Mouse (Mus musculus): ENCODE results near the gene Pgd. TPM values are rescaled to one million over a fixed set of nuclear protein-coding genes. Genes with fewer than 3 reads are reported as not detected.
A peak's percentile ranks its signal among the peaks of the same experiment; 100 is the strongest.
"Not testable (repeated sequence)": the region's sequence is repeated elsewhere in the genome, so short reads cannot be mapped to it uniquely, and the experiment has no call there.

The Pgd gene
- polyA plus RNA-seq, 1 experiment from 2014 or later = 76.5 TPM

GRCm38 (mm10) chr4:149173661-149174060, 7.1 kb upstream of the Pgd start:
- no peaks in the 10 kb centered on the region; the same call in 1 of the 2 replicates for H3K4me1 ChIP-seq (replicated peaks; ENCODE audit: control insufficient read depth, insufficient read depth, low read length)
- H3K4me2 ChIP-seq (ENCODE audit: low read length) = no peak overlapping the region
- no peak overlapping the region for H3K9ac ChIP-seq (ENCODE audit: low read length)
- no peak for ATAC-seq (replicated peaks; ENCODE audit: low FRiP score, low TSS enrichment, low read depth)
- no peak for DNase-seq (ENCODE audit: low spot score)
- no peaks in the 10 kb centered on the region for H3K9me3 ChIP-seq (ENCODE audit: control insufficient read depth, low read length)
- WGBS = 90% methylated on average over 6 of the region's 6 CpGs
- no peak overlapping the region for H3K4me3 ChIP-seq (ENCODE audit: low read depth, low read length)
- H3K27ac ChIP-seq (ENCODE audit: low read depth) = no peak overlapping the region
- peaks cover under 1% of the 10 kb centered on the region; the same call in 1 of the 2 replicates for H3K36me3 ChIP-seq (ENCODE audit: control insufficient read depth, insufficient read depth, low read length)
- no peaks in the 10 kb centered on the region for H3K27me3 ChIP-seq (replicated peaks; ENCODE audit: control insufficient read depth, insufficient read depth, low read length)

- no peak for DNase-seq (ENCODE audit: low spot score)
- Histone ChIP-seq H3K4me1 (replicated peaks; ENCODE audit: control insufficient read depth, insufficient read depth, low read length) (no peaks in the 10 kb centered on the region; the same call in 1 of the 2 replicates), H3K9ac (ENCODE audit: low read length) (no peak overlapping the region), H3K4me2 (ENCODE audit: low read length) (no peak overlapping the region), H3K27ac (ENCODE audit: low read depth) (peak overlapping the region; percentile 33; the same call in 1 of the 2 replicates), H3K4me3 (ENCODE audit: low read depth, low read length) (no peak overlapping the region), H3K27me3 (replicated peaks; ENCODE audit: control insufficient read depth, insufficient read depth, low read length) (no peaks in the 10 kb centered on the region), H3K9me3 (ENCODE audit: control insufficient read depth, low read length) (no peaks in the 10 kb centered on the region), H3K36me3 (ENCODE audit: control insufficient read depth, insufficient read depth, low read length) (no peaks in the 10 kb centered on the region)
- no peak for ATAC-seq (replicated peaks; ENCODE audit: low FRiP score, low TSS enrichment, low read depth)
- 66% methylated on average over 2 of the region's 2 CpGs for WGBS
These were observed 6.1 kb upstream of the Pgd start for GRCm38 (mm10) chr4:149172666-149173065.

GRCm38 (mm10) chr4:149172083-149172482, 5.5 kb upstream of the Pgd start:
- Histone ChIP-seq H3K4me1 (replicated peaks; ENCODE audit: control insufficient read depth, insufficient read depth, low read length) (no peaks in the 10 kb centered on the region; the same call in 1 of the 2 replicates), H3K4me2 (ENCODE audit: low read length) (no peak overlapping the region), H3K27ac (ENCODE audit: low read depth) (no peak overlapping the region), H3K27me3 (replicated peaks; ENCODE audit: control insufficient read depth, insufficient read depth, low read length) (no peaks in the 10 kb centered on the region), H3K36me3 (ENCODE audit: control insufficient read depth, insufficient read depth, low read length) (no peaks in the 10 kb centered on the region), H3K9me3 (ENCODE audit: control insufficient read depth, low read length) (no peaks in the 10 kb centered on the region), H3K4me3 (ENCODE audit: low read depth, low read length) (no peak overlapping the region), H3K9ac (ENCODE audit: low read length) (no peak overlapping the region)
- DNase-seq (ENCODE audit: low spot score) = no peak
- 88% methylated on average over 5 of the region's 5 CpGs for WGBS
- no peak for ATAC-seq (replicated peaks; ENCODE audit: low FRiP score, low TSS enrichment, low read depth)

- no peak for ATAC-seq (replicated peaks; ENCODE audit: low FRiP score, low TSS enrichment, low read depth)
These were observed 5.0 kb upstream of the Pgd start for GRCm38 (mm10) chr4:149171581-149171981.

GRCm38 (mm10) chr4:149170394-149170931, 3.9 kb upstream of the Pgd start:
- Histone ChIP-seq H3K27me3 (replicated peaks; ENCODE audit: control insufficient read depth, insufficient read depth, low read length) (no peaks in the 10 kb centered on the region), H3K4me1 (replicated peaks; ENCODE audit: control insufficient read depth, insufficient read depth, low read length) (peaks cover 5% of the 10 kb centered on the region; the same call in 1 of the 2 replicates), H3K9ac (ENCODE audit: low read length) (no peak overlapping the region), H3K4me3 (ENCODE audit: low read depth, low read length) (no peak overlapping the region), H3K9me3 (ENCODE audit: control insufficient read depth, low read length) (no peaks in the 10 kb centered on the region), H3K27ac (ENCODE audit: low read depth) (peak overlapping the region; percentile 70), H3K36me3 (ENCODE audit: control insufficient read depth, insufficient read depth, low read length) (no peaks in the 10 kb centered on the region), H3K4me2 (ENCODE audit: low read length) (no peak overlapping the region)
- DNase-seq (ENCODE audit: low spot score) (peak; percentile 74), ATAC-seq (replicated peaks; ENCODE audit: low FRiP score, low TSS enrichment, low read depth) (0 out of 2 replicates have a peak, but pooled peaks have one; percentile 17)
- 55% methylated on average over 7 of the region's 7 CpGs for WGBS

More at GRCm38 (mm10) chr4:149171581-149171981, 5.0 kb upstream of the Pgd start:
- Histone ChIP-seq H3K4me2 (ENCODE audit: low read length) (no peak overlapping the region), H3K9ac (ENCODE audit: low read length) (no peak overlapping the region), H3K36me3 (ENCODE audit: control insufficient read depth, insufficient read depth, low read length) (no peaks in the 10 kb centered on the region), H3K27ac (ENCODE audit: low read depth) (peak overlapping the region; percentile 5; the same call in 1 of the 2 replicates), H3K9me3 (ENCODE audit: control insufficient read depth, low read length) (no peaks in the 10 kb centered on the region), H3K4me3 (ENCODE audit: low read depth, low read length) (no peak overlapping the region), H3K27me3 (replicated peaks; ENCODE audit: control insufficient read depth, insufficient read depth, low read length) (no peaks in the 10 kb centered on the region), H3K4me1 (replicated peaks; ENCODE audit: control insufficient read depth, insufficient read depth, low read length) (no peaks in the 10 kb centered on the region; the same call in 1 of the 2 replicates)
- DNase-seq (ENCODE audit: low spot score) = no peak
- WGBS = 60% methylated on average over 5 of the region's 5 CpGs

GRCm38 (mm10) chr4:149169926-149170325, 3.4 kb upstream of the Pgd start:
- not testable (repeated sequence) for H3K36me3 ChIP-seq (ENCODE audit: control insufficient read depth, insufficient read depth, low read length); ATAC-seq (replicated peaks; ENCODE audit: low FRiP score, low TSS enrichment, low read depth); H3K27me3 ChIP-seq (replicated peaks; ENCODE audit: control insufficient read depth, insufficient read depth, low read length); DNase-seq (ENCODE audit: low spot score); H3K9me3 ChIP-seq (ENCODE audit: control insufficient read depth, low read length); H3K4me2 ChIP-seq (ENCODE audit: low read length); H3K9ac ChIP-seq (ENCODE audit: low read length); H3K4me1 ChIP-seq (replicated peaks; ENCODE audit: control insufficient read depth, insufficient read depth, low read length); H3K4me3 ChIP-seq (ENCODE audit: low read depth, low read length)
- WGBS = 82% methylated on average over 7 of the region's 8 CpGs
- peak overlapping the region; percentile 70 for H3K27ac ChIP-seq (ENCODE audit: low read depth)

GRCm38 (mm10) chr4:149168016-149168415, 1.4 kb upstream of the Pgd start:
- whole genome bisulfite sequencing = 75% methylated on average over 2 of the region's 2 CpGs
- Histone ChIP-seq H3K4me3 (ENCODE audit: low read depth, low read length) (no peak overlapping the region), H3K4me2 (ENCODE audit: low read length) (peak overlapping the region; percentile 93; the same call in 1 of the 2 replicates), H3K36me3 (ENCODE audit: control insufficient read depth, insufficient read depth, low read length) (peaks cover 16% of the 10 kb centered on the region), H3K4me1 (replicated peaks; ENCODE audit: control insufficient read depth, insufficient read depth, low read length) (peaks cover 7% of the 10 kb centered on the region; the same call in 1 of the 2 replicates), H3K9ac (ENCODE audit: low read length) (no peak overlapping the region), H3K27me3 (replicated peaks; ENCODE audit: control insufficient read depth, insufficient read depth, low read length) (no peaks in the 10 kb centered on the region), H3K27ac (ENCODE audit: low read depth) (no peak overlapping the region), H3K9me3 (ENCODE audit: control insufficient read depth, low read length) (no peaks in the 10 kb centered on the region)
- no peak for ATAC-seq (replicated peaks; ENCODE audit: low FRiP score, low TSS enrichment, low read depth)
- DNase-seq (ENCODE audit: low spot score) = no peak

GRCm38 (mm10) chr4:149166957-149167611, 513 bp upstream of the Pgd start:
- Histone ChIP-seq H3K9me3 (ENCODE audit: control insufficient read depth, low read length) (no peaks in the 10 kb centered on the region), H3K9ac (ENCODE audit: low read length) (peak overlapping the region; percentile 59), H3K4me2 (ENCODE audit: low read length) (peak overlapping the region; percentile 93), H3K27me3 (replicated peaks; ENCODE audit: control insufficient read depth, insufficient read depth, low read length) (no peaks in the 10 kb centered on the region), H3K36me3 (ENCODE audit: control insufficient read depth, insufficient read depth, low read length) (peaks cover 23% of the 10 kb centered on the region), H3K27ac (ENCODE audit: low read depth) (peak overlapping the region; percentile 78), H3K4me1 (replicated peaks; ENCODE audit: control insufficient read depth, insufficient read depth, low read length) (peaks cover 7% of the 10 kb centered on the region; the same call in 1 of the 2 replicates), H3K4me3 (ENCODE audit: low read depth, low read length) (peak overlapping the region; percentile 88)
- under 1% methylated on average over 27 of the region's 27 CpGs for WGBS
- ATAC-seq (replicated peaks; ENCODE audit: low FRiP score, low TSS enrichment, low read depth) = peak; percentile 29
- peak; percentile 74 for DNase-seq (ENCODE audit: low spot score)
